Mouse (Mus musculus): ENCODE results near the gene Tent5b.

- TF ChIP-seq CTCF (IDR thresholded peaks at IDR 0.05; ENCODE audit: low read depth, low read length) (no peak), POLR2A (IDR thresholded peaks at IDR 0.05; ENCODE audit: insufficient read depth, low read length) (no peak), EP300 (IDR thresholded peaks at IDR 0.05; ENCODE audit: insufficient read depth, low read depth, low read length) (no peak)
Observed at GRCm38 (mm10) chr4:133506573-133506972, 26.6 kb downstream of the Tent5b start.

All from ES-Bruce4 (cell line).